Mouse (Mus musculus) small intestine, adult 2 months (tissue): ENCODE measurements at regions not wholly inside any gene's neighbourhood (a gene's known extent, or its start where the extent isn't known, plus 50 kb on each side); places are given as distances from the start of the nearest gene placed in this dataset.

Experiments used
- H3K27ac ChIP-seq: fragments of 200-500 bp; 2 replicates; pipeline ENCODE4 v1.5.1; 2012; ENCODE audit warnings: low read depth, low read length, control low read depth, inconsistent platforms; ENCODE audit not compliant: insufficient read depth
- H3K27me3 ChIP-seq: fragments of 200-500 bp; 2 replicates; pipeline ENCODE4 v1.6.1; 2012; ENCODE audit warnings: mild to moderate bottlenecking, moderate library complexity, low read length, inconsistent platforms; ENCODE audit not compliant: control insufficient read depth, insufficient read depth
- H3K36me3 ChIP-seq: fragments of 200-500 bp; 2 replicates; pipeline ENCODE4 v1.6.1; 2012; ENCODE audit warnings: mild to moderate bottlenecking, low read length, control low read depth, inconsistent platforms; ENCODE audit not compliant: control insufficient read depth, insufficient read depth
- H3K4me1 ChIP-seq: fragments of 200-500 bp; 2 replicates; pipeline ENCODE4 v1.6.1; 2012; ENCODE audit warnings: low read length, inconsistent platforms, mixed read lengths; ENCODE audit not compliant: control insufficient read depth, insufficient read depth, insufficient read length
- H3K4me3 ChIP-seq: fragments of 200-500 bp; 2 replicates; pipeline ENCODE4 v1.5.1; 2012; ENCODE audit warnings: low read depth, mild to moderate bottlenecking, control low read depth, inconsistent platforms, low read length, moderate library complexity
- CTCF ChIP-seq: fragments of 200-500 bp; IDR thresholded peaks from 2 replicates; pipeline ENCODE4 v1.5.1; 2012; ENCODE audit warnings: low read depth, mild to moderate bottlenecking, control low read depth, inconsistent platforms, low read length, moderate library complexity, mixed read lengths; ENCODE audit not compliant: insufficient replicate concordance, insufficient read length; ENCODE audit errors: extremely low read depth
- POLR2A ChIP-seq: fragments of 200-500 bp; IDR thresholded peaks from 2 replicates; pipeline ENCODE4 v1.6.1; 2012; ENCODE audit warnings: low read depth, mild to moderate bottlenecking, control low read depth, inconsistent platforms, low read length, moderate library complexity
- WGBS: fragments of 180-500 bp; shearing (Covaris S2); methylation state at CpG from one replicate; pipeline ENCODE4 v1.1.7; 2018; 5-methylcytosine and 5-hydroxymethylcytosine counted together

DNA sequence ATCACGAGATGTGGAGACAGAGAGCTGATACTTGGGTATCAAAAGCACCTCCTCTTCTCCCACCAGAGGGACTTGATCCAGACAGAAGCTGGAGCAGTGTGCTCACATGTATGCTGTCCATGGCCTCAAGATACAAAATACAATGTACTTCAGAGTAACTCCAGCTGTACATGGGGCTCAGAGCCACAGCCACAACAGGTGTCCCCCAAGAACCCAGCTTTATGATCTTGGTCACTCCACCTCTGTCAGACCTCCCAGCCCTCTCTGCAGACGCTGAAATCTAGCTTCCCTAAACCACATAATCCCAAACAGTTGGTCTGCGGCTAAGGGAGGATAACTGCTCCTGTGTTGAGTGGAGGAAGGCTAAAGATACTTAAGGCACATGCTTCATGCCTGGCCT, 389.9 kb downstream of the Gm45692 start:
- TF ChIP-seq CTCF, result no peak
- TF ChIP-seq POLR2A, result no peak
- Histone ChIP-seq H3K4me1 (no peaks in the 10 kb centered on the region), H3K27ac (no peak overlapping the region), H3K4me3 (no peak overlapping the region), H3K36me3 (no peaks in the 10 kb centered on the region), H3K27me3 (no peaks in the 10 kb centered on the region; the same call in 1 of the 2 replicates)
- 61% methylated on average over 3 of the region's 3 CpGs for WGBS

DNA sequence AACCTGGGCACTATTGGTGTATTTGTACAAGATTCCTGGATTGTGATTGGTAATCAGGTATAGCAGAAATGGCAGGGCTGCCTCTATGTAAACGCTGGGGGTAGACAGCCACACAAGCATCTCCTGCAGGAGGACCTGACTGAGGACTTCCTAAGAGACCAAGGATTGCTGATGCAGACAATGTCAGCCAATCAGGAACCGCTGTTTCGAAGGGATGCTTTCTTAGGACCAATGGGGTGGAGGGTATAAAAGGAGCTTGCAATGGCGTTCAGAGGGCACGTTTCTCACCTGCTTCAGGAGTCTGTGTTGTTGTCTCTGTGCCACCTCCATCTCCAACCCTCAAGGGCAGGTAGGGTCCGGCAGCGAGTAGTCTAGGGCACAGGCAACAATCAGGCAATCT, 393.7 kb downstream of the Gm45692 start:
- WGBS, result 78% methylated on average over 7 of the region's 7 CpGs
- no peaks in the 10 kb centered on the region; the same call in 1 of the 2 replicates for H3K27me3 ChIP-seq
- no peak for TF ChIP-seq POLR2A
- TF ChIP-seq CTCF, result no peak
- no peak overlapping the region for H3K4me3 ChIP-seq
- no peaks in the 10 kb centered on the region for H3K36me3 ChIP-seq
- H3K27ac ChIP-seq, result no peak overlapping the region
- H3K4me1 ChIP-seq, result no peaks in the 10 kb centered on the region

GRCm38 (mm10) chr8:26524237-26524636, 404.9 kb downstream of the Gm45692 start:
- WGBS, result 91% methylated on average over 2 of the region's 2 CpGs
- Histone ChIP-seq H3K4me3 (no peak overlapping the region), H3K4me1 (no peaks in the 10 kb centered on the region), H3K27me3 (no peaks in the 10 kb centered on the region; the same call in 1 of the 2 replicates), H3K27ac (no peak overlapping the region), H3K36me3 (no peaks in the 10 kb centered on the region)
- TF ChIP-seq CTCF (no peak), POLR2A (no peak)

DNA sequence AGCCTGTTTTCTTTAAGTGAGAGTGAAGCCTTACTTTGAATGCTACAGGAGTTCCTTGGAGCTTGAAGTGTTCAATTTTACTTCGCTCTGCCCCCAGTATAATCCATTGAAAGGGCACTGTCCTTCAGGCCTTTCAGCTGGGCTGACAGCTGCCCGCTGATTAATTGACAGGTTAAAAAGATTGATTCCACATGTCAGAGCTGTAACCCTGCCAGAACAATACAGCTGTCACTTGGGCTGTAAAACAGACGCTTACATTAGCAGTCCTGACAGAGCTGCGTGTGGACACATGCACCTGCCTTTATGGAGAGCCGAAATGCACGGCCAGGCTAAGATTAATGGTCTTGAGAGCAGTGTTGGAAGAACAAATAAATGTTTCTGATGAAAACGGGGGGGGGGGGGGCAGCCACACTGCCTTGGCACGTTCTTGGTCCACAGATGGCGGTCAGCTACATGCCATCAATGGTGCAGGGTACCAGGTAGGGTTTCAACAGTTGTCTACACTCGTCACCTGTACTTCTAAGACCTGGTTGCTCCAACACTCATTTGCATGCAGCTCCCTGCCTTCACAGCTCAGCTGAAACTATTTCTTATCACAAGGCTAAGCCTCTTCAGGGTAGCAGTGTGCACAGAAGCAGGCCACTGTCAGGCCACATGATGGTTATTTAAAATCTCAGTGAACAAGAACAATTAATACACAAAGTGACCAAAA, 407.3 kb downstream of the Gm45692 start:
- 25% methylated on average over 10 of the region's 10 CpGs for WGBS
- Histone ChIP-seq H3K27ac (no peak overlapping the region), H3K4me1 (no peaks in the 10 kb centered on the region), H3K27me3 (no peaks in the 10 kb centered on the region; the same call in 1 of the 2 replicates), H3K4me3 (no peak overlapping the region), H3K36me3 (no peaks in the 10 kb centered on the region)
- TF ChIP-seq POLR2A (no peak), CTCF (no peak)

- H3K27me3 ChIP-seq, result no peaks in the 10 kb centered on the region; the same call in 1 of the 2 replicates
- H3K27ac ChIP-seq, result no peak overlapping the region
- no peaks in the 10 kb centered on the region for H3K4me1 ChIP-seq
- no peaks in the 10 kb centered on the region for H3K36me3 ChIP-seq
- H3K4me3 ChIP-seq, result no peak overlapping the region
- TF ChIP-seq POLR2A (no peak), CTCF (no peak)
- 61% methylated on average over 5 of the region's 5 CpGs for WGBS
Measured at GRCm38 (mm10) chr8:26527186-26527580, 407.8 kb downstream of the Gm45692 start.

DNA sequence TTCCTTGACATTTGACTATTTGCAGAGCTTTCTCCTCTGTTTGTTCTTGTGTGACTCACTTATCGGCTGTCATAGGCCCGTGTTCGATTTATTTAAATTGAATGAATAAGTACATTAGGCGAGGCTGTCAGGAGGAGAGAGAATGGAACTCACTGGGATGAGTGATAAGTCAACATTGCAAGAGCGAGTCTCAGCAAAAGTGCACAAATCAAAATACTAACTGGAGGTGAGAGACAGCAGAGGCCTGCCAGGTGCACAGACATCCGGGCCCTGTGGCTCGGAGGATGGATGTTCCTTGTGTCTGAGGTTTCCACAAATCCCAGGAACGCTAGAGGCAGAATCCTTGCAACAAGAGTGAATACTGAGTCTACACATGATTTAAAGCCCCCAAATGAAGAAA, 410.6 kb downstream of the Gm45692 start:
- Histone ChIP-seq H3K36me3 (no peaks in the 10 kb centered on the region), H3K4me1 (peaks cover 3% of the 10 kb centered on the region; the same call in 1 of the 2 replicates)

GRCm38 (mm10) chr8:26533444-26534421, 414.4 kb downstream of the Gm45692 start:
- Histone ChIP-seq H3K36me3 (no peaks in the 10 kb centered on the region), H3K27me3 (no peaks in the 10 kb centered on the region), H3K4me3 (no peak overlapping the region), H3K4me1 (peaks cover 5% of the 10 kb centered on the region; the same call in 1 of the 2 replicates), H3K27ac (no peak overlapping the region)
- WGBS, result 81% methylated on average over 22 of the region's 22 CpGs
- TF ChIP-seq CTCF (no peak), POLR2A (no peak)

More for the DNA sequence above, 410.6 kb downstream of the Gm45692 start:
- H3K27ac ChIP-seq, result no peak overlapping the region
- no peaks in the 10 kb centered on the region for H3K27me3 ChIP-seq
- TF ChIP-seq POLR2A, result no peak
- no peak for TF ChIP-seq CTCF
- H3K4me3 ChIP-seq, result no peak overlapping the region
- WGBS, result 65% methylated on average over 8 of the region's 8 CpGs
